Mouse (Mus musculus) embryonic fibroblast, embryonic 13.5 days (primary cell): ENCODE measurements around the gene Git2.

ENCODE experiments used
- CTCF ChIP-seq: IDR thresholded peaks from 2 replicates; pipeline ENCODE4 v1.5.1; 2011; ENCODE audit warnings: mild to moderate bottlenecking, control low read depth, low read length, moderate library complexity, borderline replicate concordance; ENCODE audit not compliant: insufficient read depth
- POLR2A ChIP-seq: IDR thresholded peaks from 2 replicates; pipeline ENCODE4 v1.6.1; 2011; ENCODE audit warnings: low read depth, mild to moderate bottlenecking, control low read depth, low read length, moderate library complexity

DNA sequence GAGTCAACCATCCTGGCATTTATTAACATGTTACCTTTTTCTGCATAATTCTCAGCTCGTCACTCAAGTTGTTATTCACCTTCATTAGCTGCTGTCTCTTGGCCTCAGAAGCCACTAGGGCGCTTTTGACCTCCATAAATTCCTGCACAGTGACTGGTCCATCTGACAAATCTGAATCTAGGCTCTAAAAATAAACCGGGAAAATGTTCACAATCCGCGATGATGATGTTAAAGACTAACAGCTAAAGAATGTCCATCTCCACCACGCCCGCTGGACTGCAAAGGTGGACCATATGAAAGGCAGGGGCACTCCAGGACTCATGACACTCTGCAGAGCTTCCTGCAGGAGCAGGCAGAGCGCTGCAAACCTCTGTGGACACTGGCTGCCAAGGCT is 31.6 kb downstream of the Git2 start:
- TF ChIP-seq CTCF (no peak), POLR2A (no peak)
